Mouse (Mus musculus) hindbrain, embryonic 11.5 days (tissue): ENCODE data around the gene Xdh. TPM values are rescaled to one million over a fixed set of nuclear protein-coding genes. Genes with fewer than 3 reads are reported as not detected.

ENCODE experiments used
- ATAC-seq: fragments of 200-750 bp; cut with Nextera tagmentation; 2 replicates; pipeline ENCODE4 v1.8.0; 2017; ENCODE audit warnings: mild to moderate bottlenecking, moderate TSS enrichment, moderate library complexity; ENCODE audit not compliant: low FRiP score
- DNase-seq: peaks from one replicate; pipeline ENCODE4 v3.0.0-alpha.2; 2015; ENCODE audit warnings: low spot score
- H3K27ac ChIP-seq: fragments of 300-500 bp; sonication (generic); 2 replicates; pipeline ENCODE4 v1.5.1; 2014; ENCODE audit warnings: mild to moderate bottlenecking, low read depth, low read length
- H3K27me3 ChIP-seq: fragments of 300-500 bp; sonication (generic); 2 replicates; pipeline ENCODE4 v1.6.1; 2014; ENCODE audit warnings: mild to moderate bottlenecking, low read length, moderate library complexity, mixed read lengths; ENCODE audit not compliant: control insufficient read depth, insufficient read depth
- H3K36me3 ChIP-seq: fragments of 300-500 bp; sonication (generic); 2 replicates; pipeline ENCODE4 v1.6.1; 2014; ENCODE audit warnings: mild to moderate bottlenecking, low read length, moderate library complexity, mixed read lengths; ENCODE audit not compliant: control insufficient read depth, insufficient read depth
- H3K4me1 ChIP-seq: fragments of 300-500 bp; sonication (generic); replicated peaks from 2 replicates; pipeline ENCODE4 v1.6.1; 2014; ENCODE audit warnings: low read length, mixed read lengths; ENCODE audit not compliant: control insufficient read depth, insufficient read depth
- H3K4me2 ChIP-seq: fragments of 300-500 bp; sonication (generic); replicated peaks from 2 replicates; pipeline ENCODE4 v1.6.1; 2014; ENCODE audit warnings: mild to moderate bottlenecking, low read depth, low read length
- H3K4me3 ChIP-seq: fragments of 300-500 bp; sonication (generic); 2 replicates; pipeline ENCODE4 v1.5.1; 2014; ENCODE audit warnings: low read depth, low read length
- H3K9ac ChIP-seq: fragments of 300-500 bp; sonication (generic); 2 replicates; pipeline ENCODE4 v1.6.1; 2014; ENCODE audit warnings: low read depth, low read length
- H3K9me3 ChIP-seq: fragments of 300-500 bp; sonication (generic); 2 replicates; pipeline ENCODE4 v1.6.1; 2016; ENCODE audit warnings: low read length; ENCODE audit not compliant: control insufficient read depth
- WGBS: fragments of 180-500 bp; shearing (Covaris S2); extraction: QIAGEN DNeasy Blood & Tissue Kit; methylation state at CpG from one replicate; pipeline ENCODE4 v1.1.7; 2014; 5-methylcytosine and 5-hydroxymethylcytosine counted together
- polyA plus RNA-seq: library from polyadenylated mRNA; unstranded; fragments of >200 nt; fragmentation: Nextera tagmentation; extraction: Ambion mirVana; gene quantifications from 2 replicates; pipeline ENCODE4 v1.2.1, GENCODE M21; 2014

The Xdh gene
- polyA plus RNA-seq, 1 experiment from 2014 or later = 0.48 TPM

- H3K9me3 ChIP-seq = no peaks in the 10 kb centered on the region
- no peak overlapping the region for H3K4me3 ChIP-seq
- no peak overlapping the region for H3K9ac ChIP-seq
- H3K4me1 ChIP-seq = no peaks in the 10 kb centered on the region
- no peak for DNase-seq
- H3K27me3 ChIP-seq = no peaks in the 10 kb centered on the region
- H3K4me2 ChIP-seq = no peak overlapping the region
- H3K36me3 ChIP-seq = no peaks in the 10 kb centered on the region
- ATAC-seq = no peak
- 76% methylated on average over 6 of the region's 6 CpGs for WGBS
- H3K27ac ChIP-seq = no peak overlapping the region
Measured at GRCm38 (mm10) chr17:73881295-73881694, 68.7 kb downstream of the Xdh start.

- no peak for DNase-seq
- no peak overlapping the region for H3K4me2 ChIP-seq
- H3K27me3 ChIP-seq = no peaks in the 10 kb centered on the region
- H3K9ac ChIP-seq = no peak overlapping the region
- no peaks in the 10 kb centered on the region for H3K4me1 ChIP-seq
- ATAC-seq = no peak
- 91% methylated on average over 6 of the region's 6 CpGs for WGBS
- H3K4me3 ChIP-seq = no peak overlapping the region
- no peak overlapping the region for H3K27ac ChIP-seq
- H3K36me3 ChIP-seq = no peaks in the 10 kb centered on the region
- H3K9me3 ChIP-seq = no peaks in the 10 kb centered on the region
Measured at GRCm38 (mm10) chr17:73880286-73880685, 69.7 kb downstream of the Xdh start.

GRCm38 (mm10) chr17:73879262-73879916 is 70.6 kb downstream of the Xdh start:
- ATAC-seq = peak; percentile 73; the same call in 1 of the 2 replicates
- no peaks in the 10 kb centered on the region for H3K36me3 ChIP-seq
- 86% methylated on average over 10 of the region's 10 CpGs for WGBS
- H3K9me3 ChIP-seq = no peaks in the 10 kb centered on the region
- no peak for DNase-seq
- no peak overlapping the region for H3K27ac ChIP-seq
- no peaks in the 10 kb centered on the region for H3K4me1 ChIP-seq
- no peak overlapping the region for H3K4me3 ChIP-seq
- H3K4me2 ChIP-seq = no peak overlapping the region
- no peak overlapping the region for H3K9ac ChIP-seq
- no peaks in the 10 kb centered on the region for H3K27me3 ChIP-seq

GRCm38 (mm10) chr17:73875674-73876073 is 74.3 kb downstream of the Xdh start:
- Histone ChIP-seq H3K27ac (no peak overlapping the region), H3K9me3 (no peaks in the 10 kb centered on the region), H3K9ac (no peak overlapping the region), H3K4me2 (no peak overlapping the region), H3K4me1 (no peaks in the 10 kb centered on the region), H3K27me3 (no peaks in the 10 kb centered on the region), H3K36me3 (no peaks in the 10 kb centered on the region), H3K4me3 (no peak overlapping the region)
- ATAC-seq (no peak), DNase-seq (no peak)
- WGBS = 94% methylated on average over 7 of the region's 7 CpGs

GRCm38 (mm10) chr17:73875268-73875667 is 74.7 kb downstream of the Xdh start:
- H3K4me2 ChIP-seq = no peak overlapping the region
- no peak overlapping the region for H3K4me3 ChIP-seq
- H3K27me3 ChIP-seq = no peaks in the 10 kb centered on the region
- DNase-seq (no peak), ATAC-seq (no peak)
- no peak overlapping the region for H3K27ac ChIP-seq
- H3K36me3 ChIP-seq = no peaks in the 10 kb centered on the region
- H3K4me1 ChIP-seq = no peaks in the 10 kb centered on the region
- 90% methylated on average over 4 of the region's 4 CpGs for WGBS
- no peaks in the 10 kb centered on the region for H3K9me3 ChIP-seq
- H3K9ac ChIP-seq = no peak overlapping the region

- no peaks in the 10 kb centered on the region for H3K36me3 ChIP-seq
- ATAC-seq (no peak), DNase-seq (no peak)
- H3K27ac ChIP-seq = no peak overlapping the region
- H3K27me3 ChIP-seq = no peaks in the 10 kb centered on the region
- H3K9ac ChIP-seq = no peak overlapping the region
- no peak overlapping the region for H3K4me3 ChIP-seq
- H3K4me1 ChIP-seq = no peaks in the 10 kb centered on the region
- no peak overlapping the region for H3K4me2 ChIP-seq
- no peaks in the 10 kb centered on the region for H3K9me3 ChIP-seq
- 93% methylated on average over 14 of the region's 14 CpGs for WGBS
Measured at GRCm38 (mm10) chr17:73870956-73871605, 78.9 kb downstream of the Xdh start.

GRCm38 (mm10) chr17:73869008-73869685 is 80.8 kb downstream of the Xdh start:
- ATAC-seq = no peak
- H3K27ac ChIP-seq = no peak overlapping the region
- H3K36me3 ChIP-seq = no peaks in the 10 kb centered on the region
- H3K9ac ChIP-seq = no peak overlapping the region
- H3K27me3 ChIP-seq = no peaks in the 10 kb centered on the region
- H3K4me1 ChIP-seq = no peaks in the 10 kb centered on the region
- H3K9me3 ChIP-seq = no peaks in the 10 kb centered on the region
- DNase-seq = no peak
- no peak overlapping the region for H3K4me3 ChIP-seq
- H3K4me2 ChIP-seq = no peak overlapping the region
- WGBS = 90% methylated on average over 9 of the region's 9 CpGs

- no peak overlapping the region for H3K27ac ChIP-seq
- no peaks in the 10 kb centered on the region; the same call in 1 of the 2 replicates for H3K9me3 ChIP-seq
- ATAC-seq (no peak), DNase-seq (no peak)
- WGBS = 76% methylated on average over 4 of the region's 4 CpGs
- no peak overlapping the region for H3K4me2 ChIP-seq
- H3K4me3 ChIP-seq = no peak overlapping the region
- H3K9ac ChIP-seq = no peak overlapping the region
- H3K27me3 ChIP-seq = no peaks in the 10 kb centered on the region
- no peaks in the 10 kb centered on the region for H3K4me1 ChIP-seq
- no peaks in the 10 kb centered on the region for H3K36me3 ChIP-seq
Measured at GRCm38 (mm10) chr17:73853717-73854116, 96.3 kb downstream of the Xdh start.
